Mouse (Mus musculus) hindbrain, embryonic 14.5 days (tissue): ENCODE measurements around the gene Mapk9. TPM values are rescaled to one million over a fixed set of nuclear protein-coding genes. Genes with fewer than 3 reads are reported as not detected.

Source experiments
- ATAC-seq: fragments of 200-750 bp; cut with Nextera tagmentation; 2 replicates; pipeline ENCODE4 v1.8.0; 2017; ENCODE audit warnings: moderate number of reproducible peaks, mild to moderate bottlenecking, moderate TSS enrichment, moderate library complexity; ENCODE audit not compliant: low FRiP score
- DNase-seq: peaks from one replicate; pipeline ENCODE4 v3.0.0-alpha.2; 2015; ENCODE audit warnings: low spot score
- H3K27ac ChIP-seq: fragments of 300-500 bp; sonication (generic); 2 replicates; pipeline ENCODE4 v1.5.1; 2014; ENCODE audit warnings: mild to moderate bottlenecking, moderate library complexity
- H3K27me3 ChIP-seq: fragments of 300-500 bp; sonication (generic); 2 replicates; pipeline ENCODE4 v1.6.1; 2014; ENCODE audit warnings: mild to moderate bottlenecking, low read length, mixed read lengths; ENCODE audit not compliant: control insufficient read depth, insufficient read depth
- H3K36me3 ChIP-seq: fragments of 300-500 bp; sonication (generic); replicated peaks from 2 replicates; pipeline ENCODE4 v1.6.1; 2014; ENCODE audit not compliant: control insufficient read depth, insufficient read depth
- H3K4me1 ChIP-seq: fragments of 300-500 bp; sonication (generic); replicated peaks from 2 replicates; pipeline ENCODE4 v1.6.1; 2014; ENCODE audit warnings: antibody characterized with exemption, low read length, mixed read lengths; ENCODE audit not compliant: control insufficient read depth, insufficient read depth
- H3K4me2 ChIP-seq: fragments of 300-500 bp; sonication (generic); replicated peaks from 2 replicates; pipeline ENCODE4 v1.6.1; 2014; ENCODE audit warnings: mild to moderate bottlenecking, moderate library complexity
- H3K4me3 ChIP-seq: fragments of 300-500 bp; sonication (generic); replicated peaks from 2 replicates; pipeline ENCODE4 v1.5.1; 2014; ENCODE audit warnings: mild to moderate bottlenecking, low read length
- H3K9ac ChIP-seq: fragments of 300-500 bp; sonication (generic); 2 replicates; pipeline ENCODE4 v1.6.1; 2014
- H3K9me3 ChIP-seq: fragments of 300-500 bp; sonication (generic); 2 replicates; pipeline ENCODE4 v1.6.1; 2016; ENCODE audit warnings: low read length; ENCODE audit not compliant: control insufficient read depth
- WGBS: fragments of 180-500 bp; shearing (Covaris S2); extraction: QIAGEN DNeasy Blood & Tissue Kit; methylation state at CpG from one replicate; pipeline ENCODE4 v1.1.7; 2014; 5-methylcytosine and 5-hydroxymethylcytosine counted together
- polyA plus RNA-seq: library from polyadenylated mRNA; unstranded; fragments of >200 nt; fragmentation: Nextera tagmentation; extraction: Ambion mirVana; gene quantifications from 2 replicates; pipeline ENCODE4 v1.2.1, GENCODE M21; 2014

The Mapk9 gene
- polyA plus RNA-seq, 1 experiment from 2014 or later = 86.6 TPM

GRCm38 (mm10) chr11:49895966-49896590, 49.5 kb downstream of the Mapk9 start:
- Histone ChIP-seq H3K4me1 (peaks cover 2% of the 10 kb centered on the region; the same call in 1 of the 2 replicates), H3K9ac (no peak overlapping the region), H3K4me2 (no peak overlapping the region), H3K27ac (no peak overlapping the region), H3K4me3 (no peak overlapping the region), H3K36me3 (no peaks in the 10 kb centered on the region), H3K27me3 (peaks cover 9% of the 10 kb centered on the region; the same call in 1 of the 2 replicates), H3K9me3 (0 out of 2 replicates have a peak, but pooled peaks cover 11% of the 10 kb centered on the region)
- no peak for ATAC-seq
- WGBS = 68% methylated on average over 6 of the region's 6 CpGs
- no peak for DNase-seq

GRCm38 (mm10) chr11:49900043-49900442, 53.5 kb downstream of the Mapk9 start:
- Histone ChIP-seq H3K36me3 (no peaks in the 10 kb centered on the region), H3K9me3 (0 out of 2 replicates have a peak, but pooled peaks cover 11% of the 10 kb centered on the region), H3K4me3 (no peak overlapping the region), H3K9ac (no peak overlapping the region), H3K4me2 (no peak overlapping the region), H3K4me1 (peaks cover 12% of the 10 kb centered on the region), H3K27ac (no peak overlapping the region), H3K27me3 (peaks cover 24% of the 10 kb centered on the region)
- DNase-seq = no peak
- no peak for ATAC-seq
- WGBS = 78% methylated on average over 6 of the region's 6 CpGs

- DNase-seq (no peak), ATAC-seq (peak; percentile 41; the same call in 1 of the 2 replicates)
- 25% methylated on average over 15 of the region's 15 CpGs for WGBS
- H3K9ac ChIP-seq = peak overlapping the region; percentile 79
- H3K9me3 ChIP-seq = 0 out of 2 replicates have a peak, but pooled peaks cover 11% of the 10 kb centered on the region
- H3K27ac ChIP-seq = no peak overlapping the region
- peaks cover 12% of the 10 kb centered on the region for H3K4me1 ChIP-seq
- H3K4me2 ChIP-seq = peak overlapping the region; percentile 93
- peak overlapping the region; percentile 84 for H3K4me3 ChIP-seq
- no peaks in the 10 kb centered on the region for H3K36me3 ChIP-seq
- peaks cover 24% of the 10 kb centered on the region for H3K27me3 ChIP-seq
These were observed 54.6 kb downstream of the Mapk9 start for GRCm38 (mm10) chr11:49900962-49901658.

GRCm38 (mm10) chr11:49901659-49902458, 55.3 kb downstream of the Mapk9 start, which contains the start of gene Rasgef1c:
Gene Rasgef1c, plus strand, starts transcription at chr11:49901835.
- Histone ChIP-seq H3K4me3 (peak within 1 kb of the TSS; percentile 84), H3K4me1 (peaks cover 12% of the 10 kb centered on the region), H3K4me2 (peak within 1 kb of the TSS; percentile 93), H3K9ac (peak within 1 kb of the TSS; percentile 79), H3K9me3 (0 out of 2 replicates have a peak, but pooled peaks cover 11% of the 10 kb centered on the region), H3K27me3 (peaks cover 24% of the 10 kb centered on the region), H3K27ac (peak within 1 kb of the TSS; percentile 43; the same call in 1 of the 2 replicates), H3K36me3 (no peaks in the 10 kb centered on the region)
- ATAC-seq = peak; percentile 89
- 2% methylated on average over 96 of the region's 99 CpGs for WGBS
- peak; percentile 84 for DNase-seq

- WGBS = 16% methylated on average over 7 of the region's 7 CpGs
- Histone ChIP-seq H3K9ac (no peak overlapping the region), H3K4me1 (peaks cover 12% of the 10 kb centered on the region), H3K27me3 (peaks cover 24% of the 10 kb centered on the region), H3K9me3 (no peaks in the 10 kb centered on the region), H3K4me2 (no peak overlapping the region), H3K27ac (no peak overlapping the region), H3K36me3 (no peaks in the 10 kb centered on the region), H3K4me3 (no peak overlapping the region)
- DNase-seq (peak; percentile 74), ATAC-seq (no peak)
These were observed 56.8 kb downstream of the Mapk9 start for GRCm38 (mm10) chr11:49903333-49903732.

GRCm38 (mm10) chr11:49918521-49919180, 72.1 kb downstream of the Mapk9 start:
- peak; percentile 75 for ATAC-seq
- WGBS = 24% methylated on average over 15 of the region's 15 CpGs
- Histone ChIP-seq H3K36me3 (no peaks in the 10 kb centered on the region), H3K4me1 (peaks cover 14% of the 10 kb centered on the region), H3K27ac (peak overlapping the region; percentile 67), H3K9ac (peak overlapping the region; percentile 24; the same call in 1 of the 2 replicates), H3K27me3 (no peaks in the 10 kb centered on the region), H3K9me3 (no peaks in the 10 kb centered on the region), H3K4me3 (no peak overlapping the region), H3K4me2 (0 out of 2 replicates have a peak overlapping the region, but pooled peaks have one; percentile 10)
- no peak for DNase-seq

GRCm38 (mm10) chr11:49919304-49919703, 72.8 kb downstream of the Mapk9 start:
- Histone ChIP-seq H3K27ac (0 out of 2 replicates have a peak overlapping the region, but pooled peaks have one; percentile 67), H3K4me1 (peaks cover 14% of the 10 kb centered on the region), H3K4me3 (no peak overlapping the region), H3K9me3 (no peaks in the 10 kb centered on the region), H3K4me2 (no peak overlapping the region), H3K36me3 (no peaks in the 10 kb centered on the region), H3K27me3 (no peaks in the 10 kb centered on the region), H3K9ac (no peak overlapping the region)
- no peak for DNase-seq
- no peak for ATAC-seq
- 92% methylated on average over 6 of the region's 6 CpGs for WGBS

GRCm38 (mm10) chr11:49923539-49923938, 77.0 kb downstream of the Mapk9 start:
- Histone ChIP-seq H3K27ac (no peak overlapping the region), H3K4me1 (peaks cover 21% of the 10 kb centered on the region), H3K9ac (no peak overlapping the region), H3K9me3 (no peaks in the 10 kb centered on the region), H3K4me3 (no peak overlapping the region), H3K36me3 (no peaks in the 10 kb centered on the region), H3K4me2 (no peak overlapping the region), H3K27me3 (no peaks in the 10 kb centered on the region)
- ATAC-seq = no peak
- DNase-seq = no peak
- WGBS = 83% methylated on average over 9 of the region's 9 CpGs
